Mouse (Mus musculus): Measurements from ENCODE around the gene Tsfm. TPM values are rescaled to one million over a fixed set of nuclear protein-coding genes. Genes with fewer than 3 reads are reported as not detected.

Tsfm gene
- polyA plus RNA-seq, 1 experiment = 42.1 TPM

DNA sequence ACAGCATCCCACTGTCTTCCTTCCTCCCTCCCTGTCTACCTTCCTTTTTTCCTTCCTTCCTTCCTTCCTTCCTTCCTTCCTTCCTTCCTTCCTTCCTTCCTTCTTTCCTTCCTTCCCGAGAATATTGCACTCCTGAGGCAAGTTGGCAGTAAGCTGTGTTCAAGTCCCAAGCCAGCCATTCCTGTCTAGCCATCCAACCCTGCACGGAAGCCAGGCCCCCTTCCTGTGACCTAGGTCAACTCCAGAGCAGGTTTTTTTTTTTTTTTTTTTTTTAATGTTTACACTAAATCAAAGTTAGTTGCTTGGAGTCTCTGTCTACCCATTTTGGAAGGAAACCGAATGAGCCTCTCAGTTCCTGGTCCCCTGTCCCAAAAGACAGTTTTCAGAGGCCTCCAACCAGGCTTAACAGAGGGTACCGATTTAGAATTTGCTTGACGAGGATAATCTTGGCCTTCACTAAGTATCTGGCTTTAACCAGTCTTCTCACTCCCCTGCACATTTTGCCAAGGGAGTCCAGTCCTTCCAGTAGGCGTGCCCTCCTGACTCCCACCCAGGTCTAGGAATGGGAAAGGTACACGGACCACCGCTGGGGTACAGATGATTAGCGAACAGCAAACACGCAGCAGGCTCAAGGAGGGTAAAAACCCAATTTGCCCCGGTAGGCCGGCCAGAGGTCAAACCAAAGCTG lies 59.1 kb downstream of the Tsfm start:
- no peak overlapping the region for H3K27ac ChIP-seq (ENCODE audit: control insufficient read depth, insufficient read depth, low read length)
- no peaks in the 10 kb centered on the region for H3K4me1 ChIP-seq (replicated peaks; ENCODE audit: control insufficient read depth, insufficient read depth, low read length)
- no peak for TF ChIP-seq POLR2A (IDR thresholded peaks at IDR 0.05; ENCODE audit: control insufficient read depth, extremely low read depth, insufficient read depth, low read length, poor library complexity)
- TF ChIP-seq CTCF (IDR thresholded peaks at IDR 0.05; ENCODE audit: borderline replicate concordance, control insufficient read depth, extremely low read depth, insufficient read depth, low read length, poor library complexity) = no peak
- DNase-seq = no peak
- H3K27me3 ChIP-seq (ENCODE audit: control insufficient read depth, insufficient read depth, low read length) = no peaks in the 10 kb centered on the region
- WGBS = 84% methylated on average over 12 of the region's 12 CpGs
- no peaks in the 10 kb centered on the region for H3K36me3 ChIP-seq (ENCODE audit: control insufficient read depth, insufficient read depth, low read length)
- no peak overlapping the region for H3K4me3 ChIP-seq (ENCODE audit: control insufficient read depth, insufficient read depth, low read length)

DNA sequence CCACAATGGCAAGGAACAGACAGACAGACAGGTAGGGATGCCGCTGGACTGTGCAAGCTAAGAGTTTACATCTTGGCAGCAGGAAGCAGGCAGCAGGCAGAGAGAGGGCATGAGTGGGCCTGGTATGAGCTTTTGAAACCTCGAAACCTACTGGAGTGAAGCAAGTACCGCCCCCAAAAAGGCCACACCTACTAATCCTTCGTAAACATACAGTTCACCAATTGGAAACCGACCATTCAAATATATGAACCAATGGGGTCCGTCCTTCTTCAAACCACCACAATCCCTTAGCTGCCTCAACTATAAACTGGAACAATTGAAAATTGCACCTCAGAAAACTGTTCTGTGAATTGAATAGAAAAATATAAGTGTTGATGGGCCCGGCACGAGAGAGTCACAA lies 66.8 kb downstream of the Tsfm start:
- DNase-seq = no peak
- Histone ChIP-seq H3K27ac (ENCODE audit: control insufficient read depth, insufficient read depth, low read length) (no peak overlapping the region), H3K4me1 (replicated peaks; ENCODE audit: control insufficient read depth, insufficient read depth, low read length) (no peaks in the 10 kb centered on the region), H3K36me3 (ENCODE audit: control insufficient read depth, insufficient read depth, low read length) (no peaks in the 10 kb centered on the region), H3K4me3 (ENCODE audit: control insufficient read depth, insufficient read depth, low read length) (no peak overlapping the region), H3K27me3 (ENCODE audit: control insufficient read depth, insufficient read depth, low read length) (no peaks in the 10 kb centered on the region)
- WGBS = 92% methylated on average over 8 of the region's 8 CpGs
- TF ChIP-seq CTCF (IDR thresholded peaks at IDR 0.05; ENCODE audit: borderline replicate concordance, control insufficient read depth, extremely low read depth, insufficient read depth, low read length, poor library complexity) (no peak), POLR2A (IDR thresholded peaks at IDR 0.05; ENCODE audit: control insufficient read depth, extremely low read depth, insufficient read depth, low read length, poor library complexity) (no peak)

DNA sequence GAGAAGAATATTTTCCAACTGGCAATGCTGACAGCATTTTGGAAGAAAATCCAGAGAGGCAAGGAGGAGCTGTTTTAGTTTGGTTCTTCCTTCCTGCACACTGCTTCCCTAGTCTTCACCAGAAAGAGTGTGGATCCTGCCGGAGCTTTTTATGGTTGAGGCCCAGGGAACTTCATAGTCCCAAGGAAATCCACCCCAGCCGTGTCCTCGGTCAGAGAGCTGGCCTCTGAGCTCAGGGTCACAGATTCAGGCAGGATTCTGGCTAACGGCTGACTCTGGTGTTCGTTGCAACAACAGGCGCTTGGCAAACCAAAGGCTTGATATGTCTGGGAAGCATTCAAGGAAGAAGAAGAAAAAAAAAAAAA lies 67.7 kb downstream of the Tsfm start:
- no peaks in the 10 kb centered on the region for H3K27me3 ChIP-seq (ENCODE audit: control insufficient read depth, insufficient read depth, low read length)
- no peak overlapping the region for H3K4me3 ChIP-seq (ENCODE audit: control insufficient read depth, insufficient read depth, low read length)
- no peaks in the 10 kb centered on the region for H3K36me3 ChIP-seq (ENCODE audit: control insufficient read depth, insufficient read depth, low read length)
- DNase-seq = no peak
- WGBS = 92% methylated on average over 6 of the region's 6 CpGs
- no peak overlapping the region for H3K27ac ChIP-seq (ENCODE audit: control insufficient read depth, insufficient read depth, low read length)
- no peaks in the 10 kb centered on the region for H3K4me1 ChIP-seq (replicated peaks; ENCODE audit: control insufficient read depth, insufficient read depth, low read length)
- no peak for TF ChIP-seq CTCF (IDR thresholded peaks at IDR 0.05; ENCODE audit: borderline replicate concordance, control insufficient read depth, extremely low read depth, insufficient read depth, low read length, poor library complexity)
- no peak for TF ChIP-seq POLR2A (IDR thresholded peaks at IDR 0.05; ENCODE audit: control insufficient read depth, extremely low read depth, insufficient read depth, low read length, poor library complexity)

DNA sequence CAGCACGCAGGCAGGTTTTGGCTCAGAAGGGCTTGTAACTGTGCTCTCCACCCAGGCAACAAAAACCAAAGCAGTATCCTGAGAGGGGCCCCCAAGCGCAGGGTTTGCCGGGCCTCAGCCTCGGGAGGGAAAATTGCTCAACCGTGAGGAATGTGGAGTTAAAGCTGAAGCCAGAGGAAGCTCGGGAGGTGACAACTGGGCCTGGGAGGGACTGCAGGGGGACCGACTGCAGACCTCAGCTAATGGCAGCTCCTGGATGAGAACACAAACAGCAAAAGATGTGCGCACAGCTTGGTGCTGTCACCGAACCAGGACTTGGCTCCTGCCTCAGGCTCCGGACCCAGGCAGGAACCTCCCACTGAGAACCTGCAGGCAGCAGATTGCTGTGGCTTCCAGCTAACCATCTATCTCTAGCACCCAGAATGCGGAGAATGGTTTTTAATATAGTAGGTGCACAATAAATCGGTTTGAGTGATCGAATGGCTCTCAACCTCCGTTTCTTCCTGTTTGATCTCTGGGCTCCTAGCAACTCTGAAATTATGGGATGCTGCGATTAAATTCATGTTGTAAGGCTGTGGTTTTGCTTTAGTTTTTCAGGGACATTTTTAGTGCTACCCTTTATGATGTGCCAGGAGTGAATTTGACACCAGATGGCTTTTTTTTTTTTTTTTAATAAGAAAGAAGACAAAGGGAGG lies 68.2 kb downstream of the Tsfm start:
- no peaks in the 10 kb centered on the region for H3K4me1 ChIP-seq (replicated peaks; ENCODE audit: control insufficient read depth, insufficient read depth, low read length)
- no peaks in the 10 kb centered on the region for H3K27me3 ChIP-seq (ENCODE audit: control insufficient read depth, insufficient read depth, low read length)
- H3K36me3 ChIP-seq (ENCODE audit: control insufficient read depth, insufficient read depth, low read length) = no peaks in the 10 kb centered on the region
- 67% methylated on average over 15 of the region's 15 CpGs for WGBS
- H3K27ac ChIP-seq (ENCODE audit: control insufficient read depth, insufficient read depth, low read length) = no peak overlapping the region
- no peak overlapping the region for H3K4me3 ChIP-seq (ENCODE audit: control insufficient read depth, insufficient read depth, low read length)
- TF ChIP-seq CTCF (IDR thresholded peaks at IDR 0.05; ENCODE audit: borderline replicate concordance, control insufficient read depth, extremely low read depth, insufficient read depth, low read length, poor library complexity) (no peak), POLR2A (IDR thresholded peaks at IDR 0.05; ENCODE audit: control insufficient read depth, extremely low read depth, insufficient read depth, low read length, poor library complexity) (no peak)
- no peak for DNase-seq

DNA sequence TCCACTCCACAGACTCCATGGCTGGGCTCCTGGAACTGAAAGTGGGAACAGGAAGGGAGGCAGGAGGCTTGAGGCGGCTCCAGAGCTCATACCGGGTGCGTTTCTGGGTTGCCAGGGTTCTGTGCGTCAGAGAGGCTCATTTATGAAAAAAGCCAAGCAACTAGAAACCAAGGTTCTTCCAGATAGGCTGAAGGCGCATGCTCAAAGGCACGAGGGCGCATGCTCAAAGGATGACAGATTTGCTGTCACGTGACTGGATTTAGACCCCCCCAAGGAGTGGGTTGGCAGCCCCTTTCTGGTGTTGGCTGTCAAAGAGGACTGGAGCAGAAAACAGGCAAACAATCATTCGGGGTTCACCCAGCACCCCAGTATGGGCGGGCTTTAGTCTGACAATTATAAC lies 68.9 kb downstream of the Tsfm start:
- no peak for TF ChIP-seq CTCF (IDR thresholded peaks at IDR 0.05; ENCODE audit: borderline replicate concordance, control insufficient read depth, extremely low read depth, insufficient read depth, low read length, poor library complexity)
- no peak for TF ChIP-seq POLR2A (IDR thresholded peaks at IDR 0.05; ENCODE audit: control insufficient read depth, extremely low read depth, insufficient read depth, low read length, poor library complexity)
- no peak for DNase-seq
- Histone ChIP-seq H3K36me3 (ENCODE audit: control insufficient read depth, insufficient read depth, low read length) (no peaks in the 10 kb centered on the region), H3K4me3 (ENCODE audit: control insufficient read depth, insufficient read depth, low read length) (no peak overlapping the region), H3K4me1 (replicated peaks; ENCODE audit: control insufficient read depth, insufficient read depth, low read length) (no peaks in the 10 kb centered on the region), H3K27ac (ENCODE audit: control insufficient read depth, insufficient read depth, low read length) (no peak overlapping the region), H3K27me3 (ENCODE audit: control insufficient read depth, insufficient read depth, low read length) (no peaks in the 10 kb centered on the region)
- WGBS = 92% methylated on average over 10 of the region's 10 CpGs

Other genes with a start within 250 kb of the Tsfm start
- 9.6 and 12.1 TPM in 2 replicates for gene Atp23, start 129.5 kb downstream of the Tsfm start, polyA plus RNA-seq (2012; rRNA removed)
- 179 and 182 TPM in 2 replicates for gene Ctdsp2, start 52.1 kb downstream of the Tsfm start, polyA plus RNA-seq (2012; rRNA removed)
- 0.97 and 1.3 TPM in 2 replicates for gene Avil, start 30.1 kb downstream of the Tsfm start, polyA plus RNA-seq (2012; rRNA removed)
- 13.7 and 15.7 TPM in 2 replicates for gene Mettl1, start 10.6 kb upstream of the Tsfm start, polyA plus RNA-seq (2012; rRNA removed)
- 0.08 and 0.13 TPM in 2 replicates for gene Eef1akmt3, start 10.7 kb upstream of the Tsfm start, polyA plus RNA-seq (2012; rRNA removed)
- gene Cyp27b1, start 17.4 kb upstream of the Tsfm start, polyA plus RNA-seq (2012; rRNA removed) = 0.32 and 0.38 TPM in 2 replicates
- 4.4 and 5.4 TPM in 2 replicates for gene March9, start 29.3 kb upstream of the Tsfm start, polyA plus RNA-seq (2012; rRNA removed)
- 375 and 384 TPM in 2 replicates for gene Cdk4, start 32.7 kb upstream of the Tsfm start, polyA plus RNA-seq (2012; rRNA removed)
- gene Tspan31, start 39.4 kb upstream of the Tsfm start, polyA plus RNA-seq (2012; rRNA removed) = 39.5 and 45.2 TPM in 2 replicates
- gene Agap2, start 44.4 kb upstream of the Tsfm start, polyA plus RNA-seq (2012; rRNA removed) = 123 and 149 TPM in 2 replicates
- gene Os9, start 90.3 kb upstream of the Tsfm start, polyA plus RNA-seq (2012; rRNA removed) = 97.0 and 106 TPM in 2 replicates
- gene B4galnt1, start 134.4 kb upstream of the Tsfm start, polyA plus RNA-seq (2012; rRNA removed) = 196 and 239 TPM in 2 replicates
- gene Slc26a10, start 149.8 kb upstream of the Tsfm start, polyA plus RNA-seq (2012; rRNA removed) = 3.6 and 6.4 TPM in 2 replicates
- 4.2 and 5.6 TPM in 2 replicates for gene Arhgef25, start 159.2 kb upstream of the Tsfm start, polyA plus RNA-seq (2012; rRNA removed)
- 222 and 263 TPM in 2 replicates for gene Dtx3, start 164.9 kb upstream of the Tsfm start, polyA plus RNA-seq (2012; rRNA removed)
- 34.4 and 36.1 TPM in 2 replicates for gene Pip4k2c, start 180.7 kb upstream of the Tsfm start, polyA plus RNA-seq (2012; rRNA removed)
- 1.2 and 1.5 TPM in 2 replicates for gene Kif5a, start 232.5 kb upstream of the Tsfm start, polyA plus RNA-seq (2012; rRNA removed)
- 168 and 200 TPM in 2 replicates for gene Dctn2, start 235.5 kb upstream of the Tsfm start, polyA plus RNA-seq (2012; rRNA removed)